Mouse (Mus musculus) limb, embryonic 12.5 days (tissue): ENCODE data around the gene Frmpd1. TPM values are rescaled to one million over a fixed set of nuclear protein-coding genes. Genes with fewer than 3 reads are reported as not detected.

Experiments used
- ATAC-seq: fragments of 200-750 bp; cut with Nextera tagmentation; 2 replicates; pipeline ENCODE4 v1.8.0; 2017; ENCODE audit warnings: low read depth, moderate TSS enrichment; ENCODE audit not compliant: insufficient number of reproducible peaks, insufficient read depth, low FRiP score, low TSS enrichment
- H3K27ac ChIP-seq: fragments of 300-500 bp; sonication (generic); 2 replicates; pipeline ENCODE4 v1.5.1; 2016; ENCODE audit warnings: mild to moderate bottlenecking, moderate library complexity
- H3K27me3 ChIP-seq: fragments of 300-500 bp; sonication (generic); 2 replicates; pipeline ENCODE4 v1.6.1; 2016; ENCODE audit warnings: mild to moderate bottlenecking, moderate library complexity
- H3K36me3 ChIP-seq: fragments of 300-500 bp; sonication (generic); 2 replicates; pipeline ENCODE4 v1.6.1; 2016; ENCODE audit warnings: mild to moderate bottlenecking, moderate library complexity
- H3K4me1 ChIP-seq: fragments of 300-500 bp; sonication (generic); replicated peaks from 2 replicates; pipeline ENCODE4 v1.6.1; 2016
- H3K4me2 ChIP-seq: fragments of 300-500 bp; sonication (generic); 2 replicates; pipeline ENCODE4 v1.6.1; 2016; ENCODE audit warnings: mild to moderate bottlenecking, moderate library complexity
- H3K4me3 ChIP-seq: fragments of 300-500 bp; sonication (generic); replicated peaks from 2 replicates; pipeline ENCODE4 v1.5.1; 2016; ENCODE audit warnings: mild to moderate bottlenecking
- H3K9ac ChIP-seq: fragments of 300-500 bp; sonication (generic); replicated peaks from 2 replicates; pipeline ENCODE4 v1.6.1; 2016; ENCODE audit warnings: mild to moderate bottlenecking, moderate library complexity
- H3K9me3 ChIP-seq: fragments of 300-500 bp; sonication (generic); 2 replicates; pipeline ENCODE4 v1.6.1; 2016; ENCODE audit warnings: mild to moderate bottlenecking, moderate library complexity
- WGBS: fragments of 180-500 bp; shearing (Covaris S2); methylation state at CpG from one replicate; pipeline ENCODE4 v1.1.7; 2016; 5-methylcytosine and 5-hydroxymethylcytosine counted together
- polyA plus RNA-seq: library from polyadenylated mRNA; unstranded; fragments of >200 nt; fragmentation: Nextera tagmentation; extraction: Ambion mirVana; gene quantifications from 2 replicates; pipeline ENCODE4 v1.2.1, GENCODE M21; 2016

The Frmpd1 gene
- polyA plus RNA-seq, 1 experiment from 2014 or later: 3.6 TPM

DNA sequence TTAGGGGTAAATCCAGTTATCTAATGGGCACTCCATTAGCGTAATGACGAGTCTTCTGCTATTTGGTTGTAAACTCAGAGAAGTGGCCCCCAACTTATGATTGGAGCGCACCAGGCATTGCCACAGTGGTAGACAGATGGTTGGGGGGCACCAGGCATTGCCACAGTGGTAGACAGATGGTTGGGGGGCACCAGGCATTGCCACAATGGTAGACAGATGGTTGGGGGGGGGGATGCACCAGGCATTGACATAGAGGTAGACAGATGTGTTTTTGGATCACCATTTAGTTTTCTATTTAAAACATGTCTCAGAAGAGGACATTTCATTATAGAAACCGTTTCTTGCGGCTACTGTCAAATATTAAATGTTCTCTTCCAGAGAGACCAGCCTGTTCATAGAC, 53.6 kb downstream of the Frmpd1 start:
- H3K36me3 ChIP-seq: no peaks in the 10 kb centered on the region
- H3K4me1 ChIP-seq: no peaks in the 10 kb centered on the region
- H3K27ac ChIP-seq: no peak overlapping the region
- H3K4me2 ChIP-seq: no peak overlapping the region
- no peak for ATAC-seq
- no peaks in the 10 kb centered on the region for H3K27me3 ChIP-seq
- WGBS: 89% methylated on average over 5 of the region's 5 CpGs
- no peak overlapping the region for H3K9ac ChIP-seq
- H3K4me3 ChIP-seq: no peak overlapping the region
- H3K9me3 ChIP-seq: no peaks in the 10 kb centered on the region

- Histone ChIP-seq H3K4me1 (no peaks in the 10 kb centered on the region), H3K4me3 (no peak overlapping the region), H3K27ac (no peak overlapping the region), H3K27me3 (no peaks in the 10 kb centered on the region), H3K4me2 (no peak overlapping the region), H3K36me3 (no peaks in the 10 kb centered on the region), H3K9ac (no peak overlapping the region), H3K9me3 (no peaks in the 10 kb centered on the region)
- no peak for ATAC-seq
- 67% methylated on average over 5 of the region's 5 CpGs for WGBS
Observed at GRCm38 (mm10) chr4:45241330-45241729, 56.7 kb downstream of the Frmpd1 start.

GRCm38 (mm10) chr4:45242163-45242562, 57.5 kb downstream of the Frmpd1 start:
- Histone ChIP-seq H3K27ac (no peak overlapping the region), H3K36me3 (no peaks in the 10 kb centered on the region; the same call in 1 of the 2 replicates), H3K4me2 (no peak overlapping the region), H3K4me3 (no peak overlapping the region), H3K9me3 (no peaks in the 10 kb centered on the region), H3K4me1 (no peaks in the 10 kb centered on the region), H3K9ac (no peak overlapping the region), H3K27me3 (no peaks in the 10 kb centered on the region)
- ATAC-seq: no peak
- WGBS: 56% methylated on average over 7 of the region's 7 CpGs

DNA sequence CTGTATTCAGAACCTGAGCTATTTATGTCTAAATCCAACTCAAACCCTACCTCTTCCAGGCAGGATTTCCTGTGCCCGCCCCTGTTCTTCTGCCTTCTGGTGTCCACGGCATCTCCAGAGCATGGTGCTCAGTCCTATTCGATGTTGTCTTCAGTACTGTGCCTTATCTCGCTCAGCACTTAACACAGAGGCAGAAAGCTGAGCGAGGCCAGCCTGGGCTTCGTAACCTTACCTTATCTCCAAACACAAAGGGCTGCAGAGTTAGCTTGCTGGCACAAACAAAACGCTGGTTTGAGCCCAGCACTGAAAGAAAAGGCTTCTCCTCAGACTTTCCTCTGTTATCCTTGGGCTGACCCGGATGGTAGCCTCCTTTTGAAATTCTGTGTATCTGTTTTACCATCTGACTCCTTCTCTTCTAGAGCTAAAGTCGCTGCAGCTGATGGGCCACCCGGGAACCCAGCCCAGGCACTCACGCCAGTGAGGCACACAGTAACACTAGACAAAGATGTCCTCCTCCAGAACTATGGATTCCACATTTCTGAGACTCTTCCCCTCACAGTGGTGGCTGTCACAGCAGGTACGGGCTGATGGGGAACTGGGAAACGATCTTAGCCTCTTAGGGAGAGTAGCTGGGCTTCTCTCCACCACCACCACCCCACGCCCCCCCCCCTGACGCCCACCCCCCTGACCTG, 58.7 kb downstream of the Frmpd1 start:
- no peak overlapping the region for H3K9ac ChIP-seq
- H3K27ac ChIP-seq: no peak overlapping the region
- H3K4me3 ChIP-seq: no peak overlapping the region
- no peaks in the 10 kb centered on the region; the same call in 1 of the 2 replicates for H3K36me3 ChIP-seq
- H3K4me1 ChIP-seq: no peaks in the 10 kb centered on the region
- H3K27me3 ChIP-seq: no peaks in the 10 kb centered on the region
- 67% methylated on average over 15 of the region's 15 CpGs for WGBS
- no peaks in the 10 kb centered on the region for H3K9me3 ChIP-seq
- ATAC-seq: no peak
- no peak overlapping the region for H3K4me2 ChIP-seq

DNA sequence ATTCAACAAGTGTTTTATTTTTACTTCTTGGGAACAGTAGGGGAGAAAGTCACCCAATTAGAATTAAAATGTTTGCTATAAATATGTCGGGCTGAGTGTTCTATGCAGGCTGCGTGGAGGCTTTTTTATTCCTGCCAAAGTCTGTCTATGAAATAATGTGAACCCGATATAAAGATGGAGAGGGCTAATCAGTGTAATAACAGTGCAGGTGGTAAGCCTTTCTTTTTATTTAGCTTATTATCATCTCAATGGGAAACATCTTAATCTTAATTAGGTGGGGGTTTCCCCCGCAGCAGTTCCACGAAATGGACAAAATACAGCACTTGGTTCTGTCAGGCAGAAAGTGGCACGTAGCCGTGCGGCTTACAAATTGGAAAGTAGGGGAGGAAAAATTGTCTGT, 66.6 kb downstream of the Frmpd1 start:
- Histone ChIP-seq H3K36me3 (no peaks in the 10 kb centered on the region; the same call in 1 of the 2 replicates), H3K4me2 (no peak overlapping the region), H3K27me3 (no peaks in the 10 kb centered on the region), H3K9me3 (no peaks in the 10 kb centered on the region), H3K27ac (no peak overlapping the region), H3K4me1 (peaks cover 6% of the 10 kb centered on the region), H3K9ac (no peak overlapping the region), H3K4me3 (no peak overlapping the region)
- WGBS: 77% methylated on average over 8 of the region's 8 CpGs
- ATAC-seq: no peak

DNA sequence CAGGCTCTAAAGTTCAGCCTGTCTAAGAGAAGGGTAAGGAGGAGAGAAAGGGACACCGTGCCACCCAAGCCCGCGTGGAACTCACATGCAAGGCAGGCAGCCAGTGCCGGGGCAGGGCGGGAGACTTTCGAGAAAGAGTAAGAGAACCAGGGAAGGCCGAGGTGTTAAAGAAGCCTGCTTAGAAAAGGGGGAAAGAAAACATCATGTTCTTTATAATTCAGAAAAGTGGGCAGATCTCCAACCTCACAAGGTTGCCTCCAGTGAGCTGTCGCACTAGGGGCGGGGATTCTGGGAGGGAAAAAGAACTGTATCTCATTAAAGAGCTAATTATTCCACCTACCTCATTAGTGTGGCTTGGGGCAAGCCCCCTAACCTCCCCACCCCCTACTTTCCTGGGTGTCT, 68.2 kb downstream of the Frmpd1 start:
- Histone ChIP-seq H3K4me1 (peaks cover 6% of the 10 kb centered on the region), H3K4me3 (no peak overlapping the region), H3K36me3 (no peaks in the 10 kb centered on the region), H3K9me3 (no peaks in the 10 kb centered on the region), H3K27ac (no peak overlapping the region), H3K4me2 (no peak overlapping the region), H3K27me3 (no peaks in the 10 kb centered on the region), H3K9ac (no peak overlapping the region)
- WGBS: 37% methylated on average over 9 of the region's 9 CpGs
- ATAC-seq: no peak

DNA sequence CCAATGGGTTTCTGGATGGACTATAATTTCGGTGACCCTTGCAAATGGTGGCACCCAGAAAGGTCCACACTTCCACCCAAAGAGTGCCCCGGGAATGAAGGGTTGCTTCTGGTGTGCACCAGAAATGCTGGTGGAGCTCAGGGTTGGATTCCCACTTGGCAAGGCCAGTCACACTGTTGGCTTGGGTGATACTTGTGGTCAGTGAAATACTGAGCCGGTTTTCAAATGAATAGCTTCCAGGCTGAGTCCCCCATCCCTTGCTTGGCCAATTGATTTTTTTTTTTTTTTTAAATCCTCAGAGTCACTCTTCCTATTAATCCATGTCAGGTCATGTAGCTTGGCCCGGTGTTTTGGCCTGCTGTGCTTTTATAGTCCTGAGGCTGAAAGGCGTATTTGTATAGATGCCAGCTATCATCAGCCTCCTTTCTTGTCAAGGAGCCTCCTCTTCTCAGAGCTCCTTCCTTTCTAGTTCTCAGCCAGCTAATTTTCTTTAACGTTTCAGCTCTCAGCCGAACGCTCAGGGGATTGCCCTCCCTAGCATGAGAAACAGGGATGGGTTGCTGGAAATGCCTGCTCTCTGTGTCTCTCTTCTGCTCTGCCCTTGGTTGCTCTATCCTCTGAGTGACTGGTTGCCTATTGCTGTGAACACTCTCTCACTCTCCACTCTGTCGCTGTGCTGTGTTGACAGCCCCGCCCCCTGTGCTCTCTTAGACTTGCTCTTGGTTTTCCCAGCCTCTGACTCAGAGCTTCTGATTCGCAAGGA, 69.3 kb downstream of the Frmpd1 start:
- WGBS: 61% methylated on average over 11 of the region's 11 CpGs
- Histone ChIP-seq H3K4me3 (no peak overlapping the region), H3K4me2 (no peak overlapping the region), H3K27me3 (no peaks in the 10 kb centered on the region), H3K36me3 (no peaks in the 10 kb centered on the region), H3K9ac (no peak overlapping the region), H3K27ac (no peak overlapping the region), H3K4me1 (peaks cover 6% of the 10 kb centered on the region), H3K9me3 (no peaks in the 10 kb centered on the region)
- ATAC-seq: no peak

GRCm38 (mm10) chr4:45259232-45259832, 74.7 kb downstream of the Frmpd1 start:
- no peak for ATAC-seq
- Histone ChIP-seq H3K9ac (no peak overlapping the region), H3K4me1 (peaks cover 7% of the 10 kb centered on the region), H3K9me3 (no peaks in the 10 kb centered on the region), H3K27ac (no peak overlapping the region), H3K4me2 (no peak overlapping the region), H3K4me3 (no peak overlapping the region), H3K36me3 (no peaks in the 10 kb centered on the region), H3K27me3 (no peaks in the 10 kb centered on the region)
- 59% methylated on average over 4 of the region's 4 CpGs for WGBS

DNA sequence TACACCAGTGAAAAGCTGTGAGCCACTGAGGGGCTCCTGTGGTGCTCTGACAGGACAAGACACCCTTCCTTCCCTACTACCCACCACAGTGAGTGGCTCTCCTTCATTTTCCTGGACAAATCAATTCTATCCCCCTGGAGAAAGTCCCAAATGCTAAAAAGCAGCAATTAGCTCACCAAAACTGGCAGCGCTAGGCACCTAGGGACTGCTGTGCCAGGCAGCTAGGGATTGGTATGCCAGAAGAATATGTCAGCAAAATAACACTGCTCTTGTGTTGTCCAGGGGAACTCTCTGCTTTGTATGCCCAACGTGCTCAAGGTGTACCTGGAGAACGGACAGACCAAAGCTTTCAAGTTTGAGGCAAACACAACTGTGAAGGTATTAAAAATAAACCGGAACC, 76.9 kb downstream of the Frmpd1 start:
- ATAC-seq: no peak
- WGBS: 89% methylated on average over 4 of the region's 4 CpGs
- H3K9me3 ChIP-seq: no peaks in the 10 kb centered on the region

GRCm38 (mm10) chr4:45267883-45268282, 83.2 kb downstream of the Frmpd1 start:
- no peaks in the 10 kb centered on the region for H3K9me3 ChIP-seq

More for the DNA sequence above, 76.9 kb downstream of the Frmpd1 start:
- Histone ChIP-seq H3K4me1 (peaks cover 6% of the 10 kb centered on the region), H3K4me2 (no peak overlapping the region), H3K9ac (no peak overlapping the region), H3K27ac (no peak overlapping the region), H3K27me3 (no peaks in the 10 kb centered on the region), H3K36me3 (no peaks in the 10 kb centered on the region), H3K4me3 (no peak overlapping the region)

GRCm38 (mm10) chr4:45271041-45271452, 86.4 kb downstream of the Frmpd1 start:
- H3K4me3 ChIP-seq: no peak overlapping the region
- no peak overlapping the region for H3K4me2 ChIP-seq
- H3K27me3 ChIP-seq: no peaks in the 10 kb centered on the region
- no peaks in the 10 kb centered on the region for H3K36me3 ChIP-seq
- 80% methylated on average over 10 of the region's 10 CpGs for WGBS
- H3K9me3 ChIP-seq: no peaks in the 10 kb centered on the region
- no peak overlapping the region for H3K27ac ChIP-seq
- H3K9ac ChIP-seq: no peak overlapping the region
- peaks cover 8% of the 10 kb centered on the region for H3K4me1 ChIP-seq
- ATAC-seq: peak; percentile 49

More at GRCm38 (mm10) chr4:45267883-45268282, 83.2 kb downstream of the Frmpd1 start:
- Histone ChIP-seq H3K4me2 (no peak overlapping the region), H3K4me1 (peaks cover 8% of the 10 kb centered on the region), H3K36me3 (no peaks in the 10 kb centered on the region), H3K27ac (no peak overlapping the region), H3K4me3 (no peak overlapping the region), H3K9ac (no peak overlapping the region), H3K27me3 (no peaks in the 10 kb centered on the region)
- ATAC-seq: no peak
- 77% methylated on average over 3 of the region's 3 CpGs for WGBS
